Mouse (Mus musculus) fibroblast of lung, adult 2 months (primary cell): Measurements from ENCODE around the gene Mapk11.
A peak's percentile ranks its signal among the peaks of the same experiment; 100 is the strongest.

Experiments
- DNase-seq: peaks from one replicate; pipeline ENCODE4 v3.0.0-alpha.2; 2011; ENCODE audit warnings: low read depth

The Mapk11 gene

DNA sequence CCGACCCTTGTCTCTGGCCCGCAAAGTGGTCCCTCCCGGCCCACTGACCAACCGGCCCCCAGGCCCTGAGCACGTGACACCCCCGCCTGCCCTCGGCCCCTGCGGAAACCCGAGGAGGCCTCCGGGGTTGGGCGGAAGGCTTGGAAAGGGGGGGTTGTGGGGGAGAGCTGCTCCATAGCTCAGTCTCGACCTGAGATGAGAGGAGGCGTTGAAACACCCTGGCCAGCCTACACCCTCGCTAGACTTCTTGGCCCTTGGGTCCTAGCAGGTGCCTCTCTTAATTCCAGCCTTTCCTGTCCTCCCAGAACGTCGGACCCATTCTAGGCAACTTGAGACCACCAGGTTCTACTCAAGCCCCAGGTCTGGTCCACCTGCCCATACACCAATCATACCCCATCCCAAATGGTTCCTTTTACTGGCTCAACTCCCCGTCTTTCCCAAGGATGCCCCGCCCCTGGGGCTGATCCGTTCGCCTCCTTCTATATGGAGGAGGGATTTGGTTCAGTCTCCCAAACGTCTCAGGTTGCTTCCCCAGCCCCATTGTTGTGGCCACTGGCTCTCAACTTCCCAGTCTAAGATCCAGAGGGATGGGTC lies 8.7 kb downstream of the Mapk11 start, which contains the start of gene Mapk12:
Gene Mapk12 (minus strand): TSS at position 45 of the 594 bp plus-strand sequence.
- no peak for DNase-seq

DNA sequence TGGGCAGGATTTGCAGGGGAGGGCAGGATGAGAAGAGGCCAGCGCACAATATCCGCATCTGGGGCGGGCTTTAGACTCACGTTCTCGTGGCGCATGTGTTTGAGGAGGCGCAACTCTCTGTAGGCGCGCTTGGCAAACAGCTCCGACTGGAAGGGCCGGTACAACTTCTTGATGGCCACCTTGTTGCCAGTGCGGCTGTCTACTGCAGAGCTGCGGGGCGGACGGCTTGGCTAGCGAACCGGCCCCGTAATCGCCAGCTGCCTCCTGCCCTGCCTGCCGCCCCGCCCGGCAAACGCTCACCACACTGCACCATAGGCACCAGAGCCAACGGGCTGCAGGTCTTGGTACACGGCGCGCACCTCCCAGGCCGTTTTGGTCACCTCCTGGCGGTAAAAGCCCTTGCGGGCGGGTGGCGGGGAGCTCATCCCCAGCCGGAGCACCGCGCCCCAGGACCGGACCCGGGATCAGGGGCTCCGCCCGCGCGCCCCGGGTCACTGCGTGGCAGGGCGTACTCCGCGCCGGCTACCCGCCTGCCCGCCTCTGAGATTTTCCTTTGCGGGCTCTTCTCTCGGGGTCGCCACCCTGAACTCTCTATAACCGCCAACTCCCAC lies 9.3 kb downstream of the Mapk11 start:
- no peak for DNase-seq

DNA sequence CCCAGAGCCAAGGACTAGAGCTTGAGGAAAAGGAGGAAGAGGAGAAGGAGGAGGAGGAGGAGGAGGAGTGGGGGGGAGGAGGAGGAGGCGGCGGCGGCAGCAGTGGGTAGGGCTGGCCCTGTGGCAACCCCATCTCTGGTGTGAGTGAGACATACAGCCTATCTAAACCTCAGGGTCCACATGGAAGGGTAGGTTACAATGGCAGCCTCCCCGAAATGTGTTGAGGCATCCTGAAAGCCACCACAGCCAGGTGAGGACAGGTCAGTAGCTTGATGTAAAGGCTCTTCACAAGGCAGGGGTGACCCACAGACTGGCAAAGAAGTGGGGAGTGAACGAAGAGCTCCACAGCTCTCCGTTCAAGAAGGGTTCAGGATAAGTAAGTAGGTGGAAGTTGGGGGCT lies 10.9 kb downstream of the Mapk11 start:
- DNase-seq, result no peak

DNA sequence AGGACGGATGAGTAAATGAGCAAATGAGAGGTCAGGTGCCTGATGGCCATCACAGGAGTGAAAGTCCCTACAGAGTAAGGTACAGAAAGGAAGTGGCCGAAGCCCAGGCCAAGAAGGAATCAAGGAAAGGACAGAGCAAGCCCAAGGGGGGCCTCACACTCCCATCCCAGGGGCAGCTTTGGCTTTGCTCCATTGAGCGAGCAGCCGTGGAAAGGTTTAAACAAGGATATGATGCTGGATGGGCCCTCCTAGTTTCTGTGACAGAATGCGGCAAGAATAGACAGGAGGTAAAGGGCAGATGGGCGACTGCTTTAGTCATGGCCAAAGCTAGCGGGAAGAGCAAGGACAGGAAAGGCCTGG lies 11.4 kb downstream of the Mapk11 start:
- no peak for DNase-seq

DNA sequence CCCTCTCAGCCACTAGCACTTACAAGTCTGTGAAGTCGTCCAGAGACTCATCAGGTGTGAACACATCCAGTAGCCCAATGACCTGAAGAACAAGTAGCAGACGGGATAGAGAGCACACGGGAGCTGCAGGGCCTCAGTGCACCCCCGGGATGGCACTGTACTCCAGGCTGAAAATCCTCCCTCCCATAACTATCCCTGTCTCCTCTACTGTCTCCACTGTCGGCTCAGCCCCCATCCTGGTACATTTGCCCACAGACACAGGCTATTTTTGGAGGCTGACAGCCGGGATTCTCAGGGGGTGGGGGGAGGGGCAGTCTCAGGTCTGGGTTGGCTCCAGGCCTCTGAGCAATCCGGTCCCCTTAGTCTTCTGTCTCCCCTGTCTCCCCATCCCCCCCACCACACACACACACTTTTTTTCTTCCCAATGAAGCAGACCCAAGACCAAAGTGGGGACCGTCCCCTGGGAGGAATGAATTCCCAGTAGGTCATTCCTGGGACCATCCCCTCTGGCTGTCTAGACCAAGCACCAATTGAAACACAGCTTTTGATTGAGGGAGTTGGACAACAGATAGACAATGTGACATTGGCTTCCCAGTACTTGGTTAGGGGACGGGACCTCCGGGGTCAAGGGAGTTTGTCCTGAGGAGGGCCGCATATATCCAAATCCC lies 11.9 kb downstream of the Mapk11 start:
- DNase-seq, result no peak

DNA sequence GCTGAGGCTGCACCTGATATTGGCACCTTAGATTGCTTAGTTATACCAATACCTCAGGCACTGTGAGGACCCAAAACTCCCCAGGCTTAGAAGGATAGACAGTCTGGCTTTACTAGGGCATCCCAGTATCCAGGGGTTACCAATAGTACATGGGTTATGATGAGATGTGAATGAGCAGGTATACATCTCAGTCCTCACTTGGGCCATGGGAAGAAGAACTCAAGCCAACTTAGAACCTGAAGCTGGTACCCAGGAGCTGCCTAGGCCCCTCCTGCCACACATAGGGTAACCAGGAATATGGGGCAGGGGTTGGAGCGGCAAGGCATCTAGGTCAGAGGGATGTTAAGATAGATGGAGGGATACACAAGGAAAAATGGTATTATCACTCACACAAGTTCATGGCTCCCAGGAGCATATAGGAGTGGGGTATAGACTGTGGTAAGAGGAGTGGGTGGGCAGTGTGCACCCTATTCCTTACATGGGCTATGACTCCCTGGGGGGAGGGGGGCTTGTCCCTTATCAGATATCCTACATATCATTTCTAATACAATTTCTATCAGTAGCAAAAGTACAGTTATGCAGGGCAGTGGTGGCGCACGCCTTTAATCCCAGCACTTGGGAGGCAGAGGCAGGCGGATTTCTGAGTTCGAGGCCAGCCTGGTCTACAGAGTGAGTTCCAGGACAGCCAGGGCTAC lies 12.8 kb downstream of the Mapk11 start:
- no peak for DNase-seq

DNA sequence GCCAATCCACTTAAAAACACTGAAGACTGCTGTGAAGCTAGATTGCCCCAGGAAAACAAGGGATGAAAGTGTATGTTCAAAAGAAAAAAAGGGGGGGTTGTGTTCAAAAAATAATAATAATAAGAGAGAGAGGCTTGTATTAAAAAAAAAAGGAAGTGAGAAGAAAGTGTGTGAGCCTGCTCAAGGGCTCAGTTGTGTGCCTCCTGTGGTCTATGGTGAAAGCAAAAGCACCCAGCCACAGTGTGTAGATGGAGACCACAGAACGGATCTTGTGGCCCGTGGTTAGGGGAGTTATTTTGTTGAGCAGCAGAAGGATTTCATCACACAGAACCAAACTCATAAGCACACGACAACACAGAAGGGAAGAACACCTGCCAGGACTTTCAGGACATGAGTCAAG lies 18.1 kb downstream of the Mapk11 start:
- DNase-seq, result no peak

DNA sequence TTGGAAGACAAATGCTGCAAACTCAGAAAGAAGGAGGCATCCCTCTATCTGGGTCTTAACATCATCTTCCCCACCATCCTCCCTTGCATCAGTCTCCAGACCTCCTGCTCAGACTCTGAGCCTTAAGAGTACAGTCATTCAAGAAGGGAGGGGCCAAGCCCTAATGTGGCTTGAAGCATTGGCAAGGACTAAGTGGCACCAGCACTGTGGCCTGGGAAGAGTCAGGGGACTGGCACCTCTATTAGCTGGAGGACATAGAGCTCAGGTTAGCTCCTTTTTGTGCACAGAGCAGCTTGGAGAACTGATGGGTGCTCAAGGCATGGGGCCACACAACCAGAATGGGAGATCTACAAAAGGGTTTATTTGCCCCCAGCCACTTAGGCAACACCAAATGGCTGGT lies 19.2 kb downstream of the Mapk11 start:
- DNase-seq, result no peak

DNA sequence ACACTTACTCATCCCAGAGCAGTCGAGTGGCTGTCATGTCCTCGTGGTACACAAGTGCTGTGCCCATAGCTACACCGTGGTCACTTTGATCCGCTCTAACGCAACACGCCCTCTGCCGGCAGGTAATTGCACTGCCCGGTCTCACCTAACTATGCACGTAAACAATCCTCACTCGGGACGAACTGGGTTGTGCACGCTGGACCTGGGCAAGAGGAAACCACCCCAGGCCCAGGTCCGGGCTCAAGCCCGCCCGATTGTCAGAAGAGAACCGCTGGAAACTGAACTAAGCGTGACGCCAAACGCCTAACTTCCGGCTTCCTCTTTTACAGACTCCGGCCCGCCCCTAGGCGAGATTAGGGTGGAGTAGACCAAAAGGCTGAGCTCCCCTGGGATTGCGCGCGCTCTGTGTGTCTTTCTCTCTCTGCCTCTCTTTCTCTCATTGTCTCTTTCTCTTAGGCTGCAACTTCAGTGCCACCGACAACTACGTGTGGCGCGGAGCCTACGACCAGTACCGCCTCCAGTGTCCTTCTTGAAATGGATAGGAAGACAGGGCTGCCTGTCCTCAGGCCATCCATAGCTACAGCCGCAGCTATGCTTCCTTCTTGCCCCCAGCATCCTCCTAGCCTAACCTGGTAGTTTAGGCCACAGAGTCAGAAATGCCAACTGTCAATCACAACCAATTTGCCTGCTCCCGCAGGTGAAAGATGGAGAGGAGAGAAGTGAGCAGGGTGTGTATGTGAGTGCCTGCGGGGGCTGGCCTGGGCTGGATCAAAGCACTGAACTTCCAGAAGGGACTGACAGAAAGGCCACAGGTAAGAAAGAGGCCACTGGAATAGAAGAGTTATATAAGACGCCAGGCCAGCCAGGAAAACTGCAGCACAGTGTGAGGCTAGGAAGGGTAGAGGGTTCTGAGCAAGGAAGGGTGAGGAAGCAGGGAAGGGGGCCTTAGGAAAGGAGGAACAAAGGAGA lies 20.8 kb downstream of the Mapk11 start, which contains the start of gene Hdac10:
Gene Hdac10 (minus strand): TSS at position 319 of the 969 bp plus-strand sequence.
- peak; percentile 59 for DNase-seq

DNA sequence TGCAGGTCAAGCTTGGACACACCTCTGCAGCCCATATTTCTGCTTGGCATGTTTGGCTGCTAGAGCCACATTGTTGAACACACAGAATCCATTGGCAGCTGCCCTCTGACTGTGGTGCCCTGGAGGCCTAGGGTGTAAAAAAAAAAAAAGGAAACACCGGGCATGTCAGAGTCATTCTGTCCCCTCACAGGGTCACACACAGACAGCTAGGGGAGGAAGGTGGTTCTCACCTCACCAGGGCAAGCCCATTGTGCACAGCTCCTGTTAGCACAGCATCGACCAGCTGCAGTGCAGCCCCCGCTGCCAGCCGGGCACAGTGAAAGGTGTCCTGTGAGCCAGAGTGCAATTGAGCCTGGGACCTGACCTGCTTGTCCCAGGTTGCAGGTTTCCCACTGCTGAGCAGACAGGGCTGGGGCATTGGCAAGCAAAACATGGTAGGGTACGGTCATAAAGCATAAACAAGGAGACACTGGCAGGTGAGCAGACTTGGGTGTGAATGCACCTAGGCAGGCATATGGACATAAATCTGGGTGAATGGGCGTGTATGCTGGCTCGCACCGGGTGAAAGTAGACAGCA lies 22.0 kb downstream of the Mapk11 start:
- DNase-seq, result no peak

DNA sequence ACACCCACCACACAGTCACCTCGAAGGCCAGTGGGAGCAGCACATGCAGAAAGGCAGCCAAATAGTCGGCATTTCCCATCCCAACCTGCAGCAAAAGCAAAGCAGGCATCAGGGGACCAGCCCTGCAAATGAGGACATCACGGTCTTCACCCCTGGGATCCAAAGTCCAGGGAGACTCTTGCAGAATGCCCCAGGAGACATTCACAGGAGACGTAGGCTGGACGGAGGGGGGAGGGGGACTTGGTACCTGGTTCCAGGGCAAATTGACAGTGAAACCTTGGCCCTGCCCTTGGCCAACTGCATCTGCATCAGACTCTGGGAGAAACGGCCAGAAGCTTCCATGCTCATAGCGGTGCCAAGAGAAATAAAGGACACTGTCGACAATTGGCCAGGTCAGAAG lies 22.8 kb downstream of the Mapk11 start:
- DNase-seq, result no peak

DNA sequence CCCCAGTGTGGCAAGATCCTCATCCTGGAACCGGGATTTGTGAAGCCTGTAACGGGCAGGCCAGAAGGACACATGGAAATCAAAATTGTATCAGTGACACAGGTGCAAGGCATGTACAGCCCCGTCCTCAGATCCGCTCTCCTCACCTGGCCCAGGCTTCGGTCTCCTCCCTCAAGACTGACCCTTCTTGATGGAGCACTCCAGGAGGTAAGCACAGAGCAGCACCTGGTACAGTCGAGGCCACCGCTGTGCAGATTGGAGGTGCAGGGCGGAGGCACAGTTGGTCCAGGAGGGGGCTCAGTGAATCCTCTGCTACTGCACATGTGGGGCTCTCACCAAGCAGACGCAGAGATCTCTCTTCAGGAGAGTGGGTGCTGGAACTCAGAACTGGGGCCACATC lies 24.1 kb downstream of the Mapk11 start:
- no peak for DNase-seq

DNA sequence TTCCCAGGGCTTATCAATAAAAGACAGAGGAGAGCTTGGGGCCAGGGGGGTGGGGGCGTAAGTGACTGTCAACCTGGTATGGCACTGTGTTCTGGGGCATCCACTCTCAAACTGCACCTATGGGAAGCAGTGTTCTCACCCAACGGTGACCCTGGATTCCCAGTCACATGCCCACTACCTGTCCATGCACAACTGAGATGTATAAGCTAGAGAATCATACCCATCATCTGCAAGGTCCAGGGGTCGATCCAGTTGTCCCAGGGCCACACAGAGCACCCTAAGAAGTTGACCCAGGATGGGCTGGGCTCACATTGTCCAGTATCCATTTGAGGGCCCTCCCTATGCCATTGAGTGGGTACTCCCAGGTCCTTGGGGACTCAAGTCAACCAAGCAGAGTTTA lies 25.1 kb downstream of the Mapk11 start:
- no peak for DNase-seq

DNA sequence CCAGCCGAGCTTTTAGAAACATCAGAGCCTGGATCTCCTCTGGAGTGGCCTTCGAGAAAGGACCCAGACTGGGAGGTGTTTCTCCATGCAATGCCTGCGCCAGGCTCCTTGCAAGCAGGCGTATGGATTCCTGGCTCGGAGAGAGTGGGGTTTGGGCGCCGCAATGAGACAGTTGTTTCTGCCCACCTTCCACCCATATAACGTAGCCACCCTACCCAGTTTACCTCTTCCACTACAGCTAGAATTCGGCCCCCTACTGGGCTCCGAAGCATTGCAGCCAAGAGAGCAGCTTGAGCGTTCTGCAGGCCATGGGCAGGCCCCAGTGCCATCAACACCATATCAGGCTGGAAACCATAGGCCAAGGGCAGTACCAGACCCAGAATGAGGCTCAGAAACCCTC lies 25.8 kb downstream of the Mapk11 start:
- no peak for DNase-seq

DNA sequence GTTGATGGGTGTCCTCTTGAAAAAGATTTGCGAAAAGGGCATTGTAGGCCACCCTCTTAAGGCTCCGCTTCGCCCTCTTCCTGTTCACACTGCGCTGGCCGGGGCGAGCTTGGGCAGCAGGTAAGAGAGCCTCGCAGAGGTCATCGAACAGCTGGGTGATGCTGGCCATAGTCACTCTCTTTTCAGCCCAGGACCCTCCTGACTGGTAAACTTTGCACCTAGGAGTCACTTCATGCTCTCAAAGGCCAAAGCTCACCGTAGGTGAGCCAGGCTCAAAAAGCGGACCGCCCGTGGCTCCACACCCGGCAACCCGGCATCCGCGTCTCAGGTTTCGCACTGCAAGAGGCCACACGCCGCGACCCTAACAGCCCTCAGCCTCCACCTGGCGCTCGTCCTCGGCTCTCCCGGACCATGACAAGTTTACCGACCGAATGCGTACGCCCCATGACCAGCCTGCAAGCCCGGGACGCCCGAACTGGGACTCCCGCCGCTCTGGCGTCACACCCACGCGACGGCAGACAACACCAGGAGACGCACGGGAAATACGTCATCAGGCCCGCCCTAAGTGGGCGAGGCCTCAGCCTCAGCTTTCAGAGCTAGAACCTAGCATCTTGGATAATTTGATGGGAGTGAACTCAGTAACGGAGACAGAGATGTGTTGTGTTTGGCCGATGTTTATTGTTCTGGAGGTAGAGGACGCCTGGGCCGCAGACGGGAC lies 26.6 kb downstream of the Mapk11 start, which contains the start of gene Tubgcp6:
Gene Tubgcp6 (minus strand): TSS at position 464 of the 718 bp plus-strand sequence.
- peak; percentile 72 for DNase-seq

DNA sequence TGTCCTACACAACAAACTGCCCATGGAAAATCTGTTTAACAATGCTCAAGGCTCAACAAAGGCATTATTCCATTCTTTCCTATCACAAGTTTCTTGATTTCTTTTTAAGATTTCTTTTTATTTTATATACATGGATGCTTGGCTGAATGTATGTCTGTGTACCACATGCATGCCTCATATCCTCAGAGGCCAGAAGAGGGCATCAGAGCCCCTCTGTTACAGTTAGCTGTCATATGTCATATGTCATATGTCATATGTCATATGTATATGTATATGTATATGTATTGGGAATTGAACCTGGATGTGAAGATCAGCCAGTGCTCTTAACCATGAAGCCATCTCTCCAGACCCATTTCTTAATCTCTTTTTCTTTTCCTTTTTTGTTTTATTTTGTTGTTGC lies 31.4 kb downstream of the Mapk11 start:
- no peak for DNase-seq

DNA sequence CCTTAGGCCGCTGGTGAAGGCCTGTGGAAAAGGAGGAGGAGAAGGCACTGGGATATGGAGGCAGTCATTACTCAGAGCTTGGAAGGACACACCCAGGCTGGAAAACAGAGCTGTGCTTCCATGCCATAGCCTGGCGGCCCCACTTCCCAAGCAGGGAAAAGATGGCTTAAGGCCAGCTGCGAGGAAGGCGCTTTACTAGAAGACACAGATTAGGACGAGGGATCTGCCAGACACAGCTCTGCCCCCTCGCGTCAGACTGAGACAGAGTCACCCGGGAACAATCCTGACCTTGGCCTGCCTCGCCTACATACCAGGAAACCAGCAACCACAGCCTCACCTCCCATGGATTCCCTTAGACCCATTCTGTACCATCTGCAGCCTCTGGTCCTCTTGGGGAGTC lies 39.3 kb downstream of the Mapk11 start:
- DNase-seq, result no peak

DNA sequence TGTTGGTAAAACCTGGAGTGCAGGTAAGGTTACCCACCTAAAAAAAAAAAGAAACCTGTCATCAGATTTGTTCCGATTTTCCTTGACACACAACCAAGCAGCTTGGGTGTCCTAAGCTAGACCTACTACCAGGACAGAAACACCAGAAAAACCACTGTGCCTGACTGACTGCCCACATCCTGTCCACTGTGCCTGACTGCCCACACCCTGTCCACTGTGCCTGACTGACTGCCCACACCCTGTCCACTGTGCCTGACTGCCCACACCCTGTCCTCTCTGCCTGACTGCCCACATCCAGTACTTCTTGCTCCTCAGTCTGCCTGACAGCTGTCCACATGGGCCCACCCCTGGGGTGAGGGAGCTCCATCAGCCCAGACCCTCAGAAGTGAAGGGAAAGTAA lies 42.5 kb downstream of the Mapk11 start:
- no peak for DNase-seq

DNA sequence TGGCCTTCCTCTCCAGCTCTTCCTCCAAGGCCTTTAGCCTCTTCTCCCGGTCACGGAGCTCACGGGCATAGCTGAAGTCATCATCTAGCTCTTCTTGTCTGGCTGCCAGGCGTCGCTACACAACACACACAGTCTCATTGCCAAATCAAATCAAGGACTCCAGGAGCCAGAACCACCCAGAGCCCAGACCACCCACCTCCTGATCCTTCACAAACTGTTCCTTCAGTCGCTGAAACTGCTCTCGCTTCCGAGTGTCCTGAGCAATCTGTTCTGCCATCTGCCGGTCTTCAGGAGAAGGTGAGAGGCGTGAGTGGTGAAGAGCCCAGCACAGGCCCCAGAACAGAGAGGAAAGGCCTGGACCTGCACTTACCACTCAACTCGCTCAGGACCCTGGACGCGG lies 43.4 kb downstream of the Mapk11 start:
- DNase-seq, result no peak

DNA sequence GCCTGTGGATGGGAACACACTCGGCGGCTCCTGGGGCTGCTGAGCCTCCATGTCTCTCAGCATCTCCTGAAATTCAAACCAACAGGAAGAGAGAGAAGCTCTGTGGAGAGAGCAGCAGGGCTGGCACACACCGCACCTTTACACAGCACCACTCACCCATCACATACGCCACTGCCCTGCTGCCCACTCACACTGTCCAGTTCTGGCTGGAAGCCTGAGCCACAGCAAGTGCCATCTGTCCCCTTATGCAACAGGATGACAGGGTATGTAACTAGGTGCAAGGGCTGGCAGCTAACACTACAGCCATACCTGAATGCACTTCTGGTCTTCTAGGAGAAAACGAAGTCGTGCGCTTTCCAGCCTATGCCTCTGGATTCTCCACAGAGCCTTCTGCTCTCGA lies 45.0 kb downstream of the Mapk11 start:
- no peak for DNase-seq

DNA sequence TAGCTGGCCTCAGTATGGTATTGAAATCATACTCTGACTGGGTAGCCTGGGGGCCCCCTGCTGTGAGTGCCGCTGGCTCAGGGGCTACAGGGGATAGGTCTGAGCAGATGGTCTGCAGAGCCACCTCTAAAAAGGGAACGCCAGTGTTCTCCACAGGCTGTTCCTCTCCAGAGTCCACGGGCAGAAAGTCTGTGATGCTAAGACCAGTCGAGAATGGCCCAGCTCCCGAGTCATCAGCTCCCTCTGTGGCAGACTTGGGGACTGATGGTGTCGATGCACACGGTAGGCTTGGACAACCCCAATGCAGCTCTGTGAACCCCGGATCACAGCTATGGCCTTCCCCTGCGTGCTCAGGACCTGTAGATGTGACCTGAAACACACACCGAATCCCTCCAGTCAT lies 45.5 kb downstream of the Mapk11 start:
- no peak for DNase-seq
